Mouse (Mus musculus): ENCODE data around the gene Fubp3.

The Fubp3 gene

GRCm38 (mm10) chr2:31619208-31619607 lies 46.8 kb downstream of the Fubp3 start:
- in situ Hi-C loops (cut with MseI, MboI) = no loop called here

- in situ Hi-C loops (cut with MseI, MboI) = no loop called here
Observed at GRCm38 (mm10) chr2:31633531-31633930, 61.1 kb downstream of the Fubp3 start.

- in situ Hi-C loops (cut with MseI, MboI) = no loop called here
Observed at GRCm38 (mm10) chr2:31635281-31636137, 63.1 kb downstream of the Fubp3 start.

- in situ Hi-C loops (cut with MseI, MboI) = no loop called here
Observed at GRCm38 (mm10) chr2:31636138-31636741, 63.8 kb downstream of the Fubp3 start.

- in situ Hi-C loops (cut with MseI, MboI) = no loop called here
Observed at GRCm38 (mm10) chr2:31636742-31637141, 64.3 kb downstream of the Fubp3 start.

GRCm38 (mm10) chr2:31637311-31637710 lies 64.9 kb downstream of the Fubp3 start:
- in situ Hi-C loops (cut with MseI, MboI) = no loop called here

GRCm38 (mm10) chr2:31637807-31638206 lies 65.4 kb downstream of the Fubp3 start:
- in situ Hi-C loops (cut with MseI, MboI) = no loop called here

- in situ Hi-C loops (cut with MseI, MboI) = no loop called here
Observed at GRCm38 (mm10) chr2:31638581-31639465, 66.4 kb downstream of the Fubp3 start.

GRCm38 (mm10) chr2:31639466-31639760 lies 67.0 kb downstream of the Fubp3 start:
- in situ Hi-C loops (cut with MseI, MboI) = no loop called here

GRCm38 (mm10) chr2:31639901-31640608 lies 67.6 kb downstream of the Fubp3 start, which contains the start of gene Prdm12:
Gene Prdm12, plus strand, starts transcription at chr2:31640037.
- in situ Hi-C loops (cut with MseI, MboI) = no loop called here

GRCm38 (mm10) chr2:31640609-31641507 lies 68.4 kb downstream of the Fubp3 start:
- in situ Hi-C loops (cut with MseI, MboI) = no loop called here

- in situ Hi-C loops (cut with MseI, MboI) = no loop called here
Observed at GRCm38 (mm10) chr2:31641508-31641830, 69.0 kb downstream of the Fubp3 start.

GRCm38 (mm10) chr2:31641929-31642328 lies 69.5 kb downstream of the Fubp3 start:
- in situ Hi-C loops (cut with MseI, MboI) = no loop called here

- in situ Hi-C loops (cut with MseI, MboI) = loop anchor here in 1 of 2 experiments (10.0 kb wide), 1 partner anchor 169 kb away; no protein-coding TSS in a partner anchor
Observed at GRCm38 (mm10) chr2:31653971-31654853, 81.8 kb downstream of the Fubp3 start.

- in situ Hi-C loops (cut with MseI, MboI) = loop anchor here in 1 of 2 experiments (10.0 kb wide), 1 partner anchor 170 kb away; no protein-coding TSS in a partner anchor
Observed at GRCm38 (mm10) chr2:31654854-31655559, 82.6 kb downstream of the Fubp3 start.

GRCm38 (mm10) chr2:31656374-31656773 lies 83.9 kb downstream of the Fubp3 start:
- in situ Hi-C loops (cut with MseI, MboI) = loop anchor here in 1 of 2 experiments (10.0 kb wide), 1 partner anchor 172 kb away; no protein-coding TSS in a partner anchor

- in situ Hi-C loops (cut with MseI, MboI) = loop anchor here in 1 of 2 experiments (10.0 kb wide), 1 partner anchor 178 kb away; no protein-coding TSS in a partner anchor
Observed at GRCm38 (mm10) chr2:31662939-31663803, 90.7 kb downstream of the Fubp3 start.

- in situ Hi-C loops (cut with MseI, MboI) = loop anchor here in 1 of 2 experiments (10.0 kb wide), 1 partner anchor 179 kb away; no protein-coding TSS in a partner anchor
Observed at GRCm38 (mm10) chr2:31663804-31664180, 91.3 kb downstream of the Fubp3 start.

All from mouse trophoblast stem cell (cell line).